Mouse (Mus musculus): ENCODE results near the gene 1700003F12Rik. TPM values are rescaled to one million over a fixed set of nuclear protein-coding genes. Genes with fewer than 3 reads are reported as not detected.
A peak's percentile ranks its signal among the peaks of the same experiment; 100 is the strongest.

1700003F12Rik gene
- polyA plus RNA-seq (2015; fragmentation: Nextera tagmentation; extraction: Ambion mirVana), result 1.0 and 1.9 TPM in 2 replicates

DNA sequence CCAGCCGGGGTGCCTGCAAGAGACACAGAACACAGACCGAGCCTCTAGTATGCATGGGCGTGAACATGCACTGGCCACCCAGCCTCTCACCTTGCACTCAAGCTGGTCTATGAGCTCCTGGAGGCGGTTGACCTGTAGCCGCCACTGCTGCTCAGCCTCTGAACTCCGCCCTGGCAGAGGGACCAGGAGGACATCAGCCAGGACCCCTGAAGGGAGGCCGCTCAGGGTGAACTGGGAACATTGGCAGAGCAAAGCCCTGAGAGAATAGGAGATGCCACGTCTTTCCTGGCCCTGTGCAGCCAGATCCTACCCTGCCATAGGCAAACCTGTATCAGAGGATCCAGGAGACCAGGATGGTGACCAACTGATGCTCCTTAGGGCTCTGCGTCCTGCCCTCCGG lies at the start of gene 1700003F12Rik:
TSS of gene 1700003F12Rik (plus strand) at position 375 of the 400 bp plus-strand sequence.
- no peak within 1 kb of the TSS for H3K9ac ChIP-seq
- no peaks in the 10 kb centered on the region for H3K36me3 ChIP-seq (replicated peaks)
- H3K4me1 ChIP-seq (replicated peaks), result peaks cover 18% of the 10 kb centered on the region
- H3K27ac ChIP-seq (replicated peaks), result no peak within 1 kb of the TSS
- peaks cover 34% of the 10 kb centered on the region for H3K27me3 ChIP-seq
- H3K4me2 ChIP-seq, result no peak within 1 kb of the TSS
- ATAC-seq (ENCODE audit: insufficient read depth), result no peak
- no peaks in the 10 kb centered on the region for H3K9me3 ChIP-seq (replicated peaks)
- WGBS (ENCODE audit: insufficient replicate concordance), result 76% methylated on average over 10 of the region's 10 CpGs
- H3K4me3 ChIP-seq (replicated peaks), result no peak within 1 kb of the TSS

DNA sequence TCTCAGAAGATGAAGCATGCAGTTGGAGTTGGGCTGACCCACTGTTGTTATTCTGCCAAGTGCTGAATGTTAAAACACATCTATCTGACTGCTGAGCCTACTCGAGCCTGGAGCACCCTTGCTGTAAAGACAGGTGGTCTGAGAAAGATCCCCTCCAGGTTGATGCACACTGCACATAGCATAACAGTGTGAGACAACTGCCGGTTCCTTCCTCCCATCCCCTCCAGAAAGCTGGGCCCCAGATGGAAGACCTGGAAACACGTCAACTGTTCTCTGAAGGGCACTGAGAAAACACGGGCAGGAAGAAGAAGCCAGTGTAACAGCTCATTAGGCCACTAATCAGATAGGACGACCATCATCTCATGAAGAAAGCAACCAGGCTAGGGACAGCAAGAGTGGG lies 48.3 kb upstream of the 1700003F12Rik start:
- ATAC-seq (ENCODE audit: insufficient read depth), result no peak
- no peaks in the 10 kb centered on the region for H3K27me3 ChIP-seq
- H3K9me3 ChIP-seq (replicated peaks), result no peaks in the 10 kb centered on the region
- no peaks in the 10 kb centered on the region for H3K36me3 ChIP-seq (replicated peaks)
- 47% methylated on average over 5 of the region's 5 CpGs for WGBS (ENCODE audit: insufficient replicate concordance)
- H3K4me2 ChIP-seq, result no peak overlapping the region
- no peak overlapping the region for H3K4me3 ChIP-seq (replicated peaks)
- no peak overlapping the region for H3K9ac ChIP-seq
- H3K27ac ChIP-seq (replicated peaks), result no peak overlapping the region
- H3K4me1 ChIP-seq (replicated peaks), result peaks cover 13% of the 10 kb centered on the region

DNA sequence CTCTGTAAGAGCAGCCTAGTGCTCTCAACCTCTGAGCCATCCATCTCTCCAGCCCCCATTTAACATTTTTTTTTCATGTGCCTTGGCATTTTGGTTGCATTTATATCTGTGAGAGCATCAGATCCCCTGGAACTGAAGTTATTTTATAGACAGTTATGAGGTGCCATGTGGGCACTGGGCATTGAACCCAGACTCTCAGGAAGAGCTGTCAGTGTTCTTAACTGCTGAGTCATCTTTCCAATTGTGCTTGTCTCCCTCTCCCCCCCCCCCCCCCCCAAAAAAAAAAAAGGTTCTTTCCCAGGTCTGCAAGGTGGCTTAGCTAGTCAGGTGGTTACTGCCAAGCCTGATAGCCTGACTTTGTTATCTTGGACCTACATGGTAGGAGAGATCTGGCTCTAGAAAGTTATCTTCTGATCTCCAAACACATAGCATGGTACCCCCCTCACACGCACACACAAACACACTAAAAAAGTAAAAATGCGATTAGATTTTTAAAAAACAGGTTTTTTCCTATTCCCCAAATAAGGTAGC lies 47.1 kb upstream of the 1700003F12Rik start:
- H3K4me3 ChIP-seq (replicated peaks), result no peak overlapping the region
- no peak overlapping the region for H3K27ac ChIP-seq (replicated peaks)
- no peak for ATAC-seq (ENCODE audit: insufficient read depth)
- WGBS (ENCODE audit: insufficient replicate concordance), result 49% methylated on average over 2 of the region's 2 CpGs
- H3K4me1 ChIP-seq (replicated peaks), result peaks cover 13% of the 10 kb centered on the region
- H3K9ac ChIP-seq, result no peak overlapping the region
- no peaks in the 10 kb centered on the region for H3K36me3 ChIP-seq (replicated peaks)
- H3K4me2 ChIP-seq, result no peak overlapping the region
- no peaks in the 10 kb centered on the region for H3K27me3 ChIP-seq
- H3K9me3 ChIP-seq (replicated peaks), result no peaks in the 10 kb centered on the region

DNA sequence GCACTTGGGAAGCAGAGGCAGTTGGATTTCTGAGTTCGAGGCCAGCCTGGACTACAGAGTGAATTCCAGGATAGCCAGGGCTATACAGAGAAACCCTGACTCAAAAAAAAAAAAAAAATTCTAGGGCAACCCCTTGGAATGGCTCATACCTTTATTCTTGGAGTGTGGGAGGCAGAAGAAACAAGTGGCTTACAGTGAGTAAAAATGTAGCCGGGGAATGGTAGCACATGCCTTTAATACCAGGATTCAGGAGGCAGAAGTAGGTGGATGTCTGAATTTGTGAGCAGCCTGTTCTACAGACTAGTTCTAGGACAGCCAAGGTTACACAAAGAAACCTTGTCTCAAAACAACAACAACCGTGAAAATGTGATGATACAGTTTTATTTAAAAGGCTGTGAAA lies 46.1 kb upstream of the 1700003F12Rik start:
- no peak overlapping the region for H3K4me2 ChIP-seq
- no peaks in the 10 kb centered on the region for H3K9me3 ChIP-seq (replicated peaks)
- H3K9ac ChIP-seq, result no peak overlapping the region
- H3K4me3 ChIP-seq (replicated peaks), result no peak overlapping the region
- H3K4me1 ChIP-seq (replicated peaks), result peaks cover 13% of the 10 kb centered on the region
- 78% methylated on average over 3 of the region's 3 CpGs for WGBS (ENCODE audit: insufficient replicate concordance)
- H3K27me3 ChIP-seq, result no peaks in the 10 kb centered on the region
- H3K27ac ChIP-seq (replicated peaks), result no peak overlapping the region
- no peaks in the 10 kb centered on the region for H3K36me3 ChIP-seq (replicated peaks)
- no peak for ATAC-seq (ENCODE audit: insufficient read depth)

DNA sequence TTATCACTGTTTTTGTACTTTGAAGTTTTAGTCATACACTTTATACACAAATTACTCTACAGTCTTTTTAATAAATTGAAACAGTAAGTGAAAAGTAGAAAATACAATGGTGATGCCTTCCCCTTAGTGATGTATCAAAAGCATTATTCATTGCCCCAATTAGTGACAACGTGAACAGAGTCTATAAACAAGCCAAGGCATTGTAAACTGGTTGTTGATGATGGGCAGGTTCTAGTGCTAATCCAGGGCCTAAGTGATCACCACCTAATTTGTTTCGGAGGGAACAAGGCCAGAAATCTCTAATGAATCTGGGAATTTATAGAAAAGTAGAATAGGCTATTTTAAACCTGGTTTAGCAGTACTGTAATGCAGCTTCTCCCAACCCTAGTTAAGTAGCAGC lies 39.8 kb upstream of the 1700003F12Rik start:
- H3K9me3 ChIP-seq (replicated peaks), result no peaks in the 10 kb centered on the region
- no peak overlapping the region for H3K4me2 ChIP-seq
- peaks cover 12% of the 10 kb centered on the region for H3K36me3 ChIP-seq (replicated peaks)
- H3K9ac ChIP-seq, result no peak overlapping the region
- H3K4me1 ChIP-seq (replicated peaks), result peaks cover 15% of the 10 kb centered on the region
- H3K27me3 ChIP-seq, result no peaks in the 10 kb centered on the region
- H3K27ac ChIP-seq (replicated peaks), result 0 out of 2 replicates have a peak overlapping the region, but pooled peaks have one; percentile 9
- no peak overlapping the region for H3K4me3 ChIP-seq (replicated peaks)
- no peak for ATAC-seq (ENCODE audit: insufficient read depth)
- WGBS (ENCODE audit: insufficient replicate concordance), result 79% methylated on average over 2 of the region's 2 CpGs

DNA sequence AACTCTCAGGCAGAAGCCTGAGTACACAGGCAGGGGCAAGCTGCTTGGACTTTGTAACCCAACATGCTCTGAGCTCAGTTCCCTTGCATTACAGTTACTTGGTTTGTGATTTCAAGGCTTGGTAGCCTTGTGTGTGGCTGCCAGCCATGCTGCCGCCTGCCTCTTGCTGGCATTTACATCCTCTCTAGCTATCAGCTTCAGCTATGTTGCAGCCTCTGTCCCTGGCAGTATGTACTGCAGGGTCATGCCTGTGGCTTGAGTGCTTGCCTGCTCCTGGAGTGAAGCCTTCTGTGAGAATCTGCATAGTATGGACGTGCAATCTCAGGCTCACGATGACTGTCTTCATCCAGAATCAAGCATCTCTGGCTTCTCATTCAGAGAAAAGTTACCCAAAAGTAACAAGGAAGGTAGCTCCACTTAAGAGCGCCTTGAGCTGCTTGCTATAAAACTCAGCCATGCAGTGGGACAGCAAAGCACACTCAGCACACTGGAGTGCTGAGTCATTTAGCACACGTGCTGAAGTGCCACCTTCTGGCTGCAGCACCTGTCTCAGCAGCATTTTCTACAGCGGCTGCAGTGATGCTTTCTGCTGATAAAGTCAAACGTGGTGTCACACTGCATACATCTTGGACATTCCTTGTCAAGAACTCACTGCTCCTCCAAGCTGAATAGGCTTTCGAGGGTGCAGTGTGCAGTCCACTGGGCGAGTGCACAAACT lies 39.2 kb upstream of the 1700003F12Rik start:
- ATAC-seq (ENCODE audit: insufficient read depth), result no peak
- Histone ChIP-seq H3K4me3 (replicated peaks) (no peak overlapping the region), H3K27ac (replicated peaks) (0 out of 2 replicates have a peak overlapping the region, but pooled peaks have one; percentile 9), H3K36me3 (replicated peaks) (peaks cover 12% of the 10 kb centered on the region), H3K27me3 (no peaks in the 10 kb centered on the region), H3K4me1 (replicated peaks) (peaks cover 15% of the 10 kb centered on the region), H3K4me2 (no peak overlapping the region), H3K9ac (no peak overlapping the region), H3K9me3 (replicated peaks) (no peaks in the 10 kb centered on the region)
- WGBS (ENCODE audit: insufficient replicate concordance), result 56% methylated on average over 9 of the region's 9 CpGs

DNA sequence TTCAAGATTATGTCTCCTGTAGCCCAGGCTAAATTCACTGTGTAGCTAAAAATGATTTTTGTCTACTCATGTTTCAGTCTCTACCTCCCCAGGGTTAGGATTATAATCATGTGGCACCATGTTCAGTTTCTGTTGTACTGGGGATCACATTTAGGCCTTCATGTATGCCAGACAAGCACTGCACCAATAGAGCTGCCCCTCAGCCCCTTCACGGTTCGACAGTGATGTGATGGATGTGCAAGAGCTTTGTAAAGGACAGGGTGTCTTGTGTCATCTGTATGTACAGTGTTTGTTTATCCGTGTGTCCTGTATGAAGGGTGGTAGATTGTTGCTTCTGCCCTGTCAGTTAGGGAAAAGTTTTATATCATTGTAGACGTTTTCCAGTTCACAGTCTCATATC lies 38.4 kb upstream of the 1700003F12Rik start:
- WGBS (ENCODE audit: insufficient replicate concordance), result 78% methylated on average over 4 of the region's 4 CpGs
- H3K4me1 ChIP-seq (replicated peaks), result peaks cover 15% of the 10 kb centered on the region
- H3K4me3 ChIP-seq (replicated peaks), result no peak overlapping the region
- no peaks in the 10 kb centered on the region for H3K27me3 ChIP-seq
- no peak overlapping the region for H3K9ac ChIP-seq
- no peaks in the 10 kb centered on the region for H3K9me3 ChIP-seq (replicated peaks)
- H3K36me3 ChIP-seq (replicated peaks), result peaks cover 12% of the 10 kb centered on the region
- no peak for ATAC-seq (ENCODE audit: insufficient read depth)
- H3K4me2 ChIP-seq, result no peak overlapping the region
- no peak overlapping the region for H3K27ac ChIP-seq (replicated peaks)

DNA sequence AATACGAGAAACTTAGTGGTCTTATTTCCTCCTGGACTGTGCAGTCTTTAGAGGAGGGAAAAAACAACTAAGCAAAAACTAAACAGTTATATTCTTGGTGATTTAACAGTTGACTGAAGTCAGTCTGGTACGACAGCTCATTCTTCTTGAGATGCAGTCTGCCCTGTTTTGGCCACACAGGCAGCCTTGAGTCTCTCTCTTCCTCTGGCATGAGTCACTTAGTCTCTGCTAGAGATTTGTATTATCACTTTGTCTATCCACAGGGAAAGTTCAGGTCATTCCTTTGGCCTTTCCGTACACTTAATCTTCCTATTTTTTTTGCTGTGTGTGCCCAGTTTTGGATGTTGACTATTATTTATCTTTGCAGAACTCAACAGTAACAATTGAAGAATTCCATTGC lies 36.7 kb upstream of the 1700003F12Rik start:
- no peak overlapping the region for H3K27ac ChIP-seq (replicated peaks)
- no peak overlapping the region for H3K4me2 ChIP-seq
- no peak overlapping the region for H3K4me3 ChIP-seq (replicated peaks)
- H3K4me1 ChIP-seq (replicated peaks), result peaks cover 15% of the 10 kb centered on the region
- H3K9me3 ChIP-seq (replicated peaks), result no peaks in the 10 kb centered on the region
- peaks cover 12% of the 10 kb centered on the region for H3K36me3 ChIP-seq (replicated peaks)
- no peak for ATAC-seq (ENCODE audit: insufficient read depth)
- H3K9ac ChIP-seq, result no peak overlapping the region
- 84% methylated on average over 3 of the region's 3 CpGs for WGBS (ENCODE audit: insufficient replicate concordance)
- H3K27me3 ChIP-seq, result no peaks in the 10 kb centered on the region

DNA sequence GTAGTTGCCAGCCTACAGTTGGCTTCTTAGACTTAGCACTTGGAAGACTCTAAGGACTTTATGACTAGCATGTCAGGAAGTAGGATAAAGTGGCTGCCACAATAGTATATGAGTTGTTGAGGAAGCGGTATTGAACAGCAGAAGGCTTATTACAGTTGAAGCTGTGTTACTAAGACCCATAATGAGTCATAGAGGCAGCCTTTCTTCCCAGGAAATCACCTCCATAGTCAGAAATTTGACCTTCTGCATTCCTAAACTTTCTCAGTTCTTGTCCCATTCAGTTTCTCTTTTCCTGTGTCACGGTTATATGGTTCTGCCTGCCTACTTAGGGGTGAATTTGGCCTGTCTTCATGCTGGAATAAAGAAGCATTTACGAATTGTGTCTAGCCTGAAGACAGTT lies 29.9 kb upstream of the 1700003F12Rik start:
- 80% methylated on average over 3 of the region's 3 CpGs for WGBS (ENCODE audit: insufficient replicate concordance)
- Histone ChIP-seq H3K4me2 (no peak overlapping the region), H3K27ac (replicated peaks) (no peak overlapping the region), H3K9me3 (replicated peaks) (no peaks in the 10 kb centered on the region), H3K9ac (no peak overlapping the region), H3K4me1 (replicated peaks) (no peaks in the 10 kb centered on the region), H3K4me3 (replicated peaks) (no peak overlapping the region), H3K27me3 (no peaks in the 10 kb centered on the region), H3K36me3 (replicated peaks) (peaks cover 14% of the 10 kb centered on the region; the same call in 1 of the 2 replicates)
- ATAC-seq (ENCODE audit: insufficient read depth), result no peak

DNA sequence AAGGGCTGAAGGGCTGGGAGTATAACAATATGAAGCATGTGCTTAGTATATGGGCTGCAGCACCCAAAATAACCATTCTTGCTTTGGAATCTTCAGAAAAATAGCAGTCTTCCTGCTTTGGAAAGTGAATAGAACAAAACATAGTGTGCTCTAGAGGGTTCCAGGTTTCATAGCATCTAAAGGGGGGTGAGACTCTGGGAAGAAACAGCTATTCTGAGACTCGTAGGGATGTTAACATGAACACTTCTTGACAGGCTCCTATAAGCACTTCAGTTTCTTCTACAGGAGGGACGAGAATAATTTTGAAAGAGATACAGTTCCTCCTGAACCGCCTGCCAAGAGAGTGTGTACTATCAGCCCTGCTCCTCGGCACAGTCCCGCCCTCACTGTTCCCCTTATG lies 29.5 kb upstream of the 1700003F12Rik start:
- Histone ChIP-seq H3K36me3 (replicated peaks) (peaks cover 16% of the 10 kb centered on the region; the same call in 1 of the 2 replicates), H3K4me3 (replicated peaks) (no peak overlapping the region), H3K9me3 (replicated peaks) (no peaks in the 10 kb centered on the region), H3K27ac (replicated peaks) (no peak overlapping the region), H3K4me1 (replicated peaks) (no peaks in the 10 kb centered on the region), H3K9ac (no peak overlapping the region), H3K4me2 (no peak overlapping the region), H3K27me3 (no peaks in the 10 kb centered on the region)
- 63% methylated on average over 5 of the region's 5 CpGs for WGBS (ENCODE audit: insufficient replicate concordance)
- no peak for ATAC-seq (ENCODE audit: insufficient read depth)

DNA sequence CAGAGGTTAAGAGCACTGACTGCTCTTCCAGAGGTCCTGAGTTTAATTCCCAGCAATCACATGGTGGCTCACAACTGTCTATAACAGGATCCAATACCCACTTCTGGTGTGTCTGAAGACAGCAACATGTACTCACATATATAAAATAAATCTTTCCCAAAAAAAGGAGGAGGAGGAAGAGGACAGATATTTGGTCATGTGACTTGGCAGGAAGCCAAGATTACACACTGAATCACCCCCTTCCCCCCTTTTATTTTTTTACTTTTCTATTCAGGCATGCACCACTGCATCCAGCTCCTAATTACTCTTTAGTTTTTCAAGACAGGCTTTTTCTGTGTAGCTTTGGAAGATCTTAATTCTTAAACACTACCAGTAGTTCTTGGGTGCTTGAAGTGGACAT lies 25.4 kb upstream of the 1700003F12Rik start:
- H3K4me1 ChIP-seq (replicated peaks), result no peaks in the 10 kb centered on the region
- no peaks in the 10 kb centered on the region for H3K9me3 ChIP-seq (replicated peaks)
- H3K27me3 ChIP-seq, result no peaks in the 10 kb centered on the region
- H3K4me3 ChIP-seq (replicated peaks), result no peak overlapping the region
- no peak overlapping the region for H3K27ac ChIP-seq (replicated peaks)
- no peak overlapping the region for H3K9ac ChIP-seq
- no peak for ATAC-seq (ENCODE audit: insufficient read depth)
- no peak overlapping the region for H3K4me2 ChIP-seq
- H3K36me3 ChIP-seq (replicated peaks), result peaks cover 40% of the 10 kb centered on the region

DNA sequence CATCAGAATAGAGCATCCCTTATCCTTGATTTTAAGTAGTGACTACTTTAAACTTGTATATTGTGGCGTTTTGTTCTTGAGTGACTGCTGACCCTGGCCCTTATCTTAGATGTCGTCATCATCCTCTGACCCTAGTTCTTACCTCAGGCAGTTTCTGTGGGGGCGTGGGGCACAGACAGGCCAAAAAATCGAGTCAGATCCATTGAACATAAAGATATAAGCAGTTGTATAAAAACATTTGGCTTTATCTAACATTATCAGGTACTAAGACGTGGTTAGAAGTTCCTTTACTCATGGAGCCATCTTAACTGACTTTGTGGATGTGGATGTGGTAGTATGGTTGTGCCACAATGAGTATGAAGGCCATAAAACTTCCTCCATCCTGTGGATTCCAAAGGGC lies 24.6 kb upstream of the 1700003F12Rik start:
- H3K36me3 ChIP-seq (replicated peaks), result peaks cover 42% of the 10 kb centered on the region
- no peak for ATAC-seq (ENCODE audit: insufficient read depth)
- no peak overlapping the region for H3K4me3 ChIP-seq (replicated peaks)
- H3K4me1 ChIP-seq (replicated peaks), result no peaks in the 10 kb centered on the region
- no peaks in the 10 kb centered on the region for H3K9me3 ChIP-seq (replicated peaks)
- H3K4me2 ChIP-seq, result no peak overlapping the region
- no peak overlapping the region for H3K27ac ChIP-seq (replicated peaks)
- no peaks in the 10 kb centered on the region for H3K27me3 ChIP-seq
- WGBS (ENCODE audit: insufficient replicate concordance), result 40% methylated on average over 5 of the region's 5 CpGs
- no peak overlapping the region for H3K9ac ChIP-seq

Data from liver, embryonic 15.5 days (tissue).